Comparison of ENCODE assay signal across 24 mouse cellular contexts in genomic region chr8:57636281-57636680, GRCm38 (mm10). TPM values are rescaled to one million over a fixed set of nuclear protein-coding genes. Genes with fewer than 3 reads are reported as not detected.
DNase-seq lines count a peak whose midpoint lies in the region; ATAC-seq and TF ChIP-seq lines count a peak whose summit lies in the region.
"Had no signal": no experiment of that assay in that cellular context is flagged by ENCODE, and none has a peak within 500 bp of the region (broad histone marks: within the 10 kb centered on the region; RNA-seq: fewer than 3 reads in every experiment).

No protein-coding gene starts in this region.

- no peak overlapping the region; the same call in 1 of the 2 replicates for H3K27ac ChIP-seq in intestine, postnatal 0 days (ENCODE audit: low read depth, low read length)
- H3K27ac ChIP-seq in intestine, embryonic 15.5 days: no peak overlapping the region
- H3K27ac ChIP-seq in liver, embryonic 11.5 days (ENCODE audit: low read depth, low read length): no peak overlapping the region
- no peak overlapping the region for H3K27ac ChIP-seq in liver, postnatal 0 days (ENCODE audit: low read depth)
- H3K27ac ChIP-seq in MEL (ENCODE audit: control insufficient read depth, low read depth, low read length): no peak overlapping the region
- no peak overlapping the region for H3K27ac ChIP-seq in midbrain, embryonic 16.5 days (ENCODE audit: low read length)
- H3K27ac ChIP-seq: embryonic facial prominence, embryonic 10.5 days; forebrain, embryonic 13.5 days; heart, adult 2 months; heart, embryonic 15.5 days; hindbrain, embryonic 10.5 days had no signal

- no peak overlapping the region for H3K9ac ChIP-seq in intestine, postnatal 0 days (ENCODE audit: low read depth, low read length)
- no peak overlapping the region for H3K9ac ChIP-seq in intestine, embryonic 15.5 days
- no peak overlapping the region for H3K9ac ChIP-seq in liver, embryonic 11.5 days (ENCODE audit: low read depth, low read length)
- no peak overlapping the region for H3K9ac ChIP-seq in liver, postnatal 0 days (replicated peaks)
- no peak overlapping the region for H3K9ac ChIP-seq in MEL (ENCODE audit: control insufficient read depth, low read depth, low read length, poor library complexity, severe bottlenecking)
- no peak overlapping the region for H3K9ac ChIP-seq in midbrain, embryonic 16.5 days (ENCODE audit: low read depth, low read length)
- H3K9ac ChIP-seq: forebrain, embryonic 13.5 days; forebrain, postnatal 0 days; heart, embryonic 15.5 days had no signal

- H3K4me3 ChIP-seq in intestine, postnatal 0 days (ENCODE audit: low read depth, low read length): no peak overlapping the region
- H3K4me3 ChIP-seq in intestine, embryonic 15.5 days (replicated peaks): no peak overlapping the region
- H3K4me3 ChIP-seq in liver, embryonic 11.5 days (ENCODE audit: low read depth, low read length): no peak overlapping the region
- H3K4me3 ChIP-seq in liver, postnatal 0 days (ENCODE audit: low read depth, low read length): no peak overlapping the region
- H3K4me3 ChIP-seq in MEL (ENCODE audit: control insufficient read depth in 1 of 2, insufficient read depth in 1 of 2, low read depth in 2 of 2, low read length in 2 of 2): no peak overlapping the region
- H3K4me3 ChIP-seq in midbrain, embryonic 16.5 days (ENCODE audit: low read depth, low read length): no peak overlapping the region
- H3K4me3 ChIP-seq: embryonic facial prominence, embryonic 10.5 days; forebrain, embryonic 13.5 days; heart, adult 2 months; heart, embryonic 15.5 days; hindbrain, embryonic 10.5 days had no signal

- 0 out of 2 replicates have a peak overlapping the region, but pooled peaks have one; percentile 13 for H3K4me2 ChIP-seq in intestine, postnatal 0 days (replicated peaks; ENCODE audit: low read depth)
- H3K4me2 ChIP-seq in intestine, embryonic 15.5 days (replicated peaks): no peak overlapping the region
- peak overlapping the region; percentile 25 for H3K4me2 ChIP-seq in liver, embryonic 11.5 days
- no peak overlapping the region for H3K4me2 ChIP-seq in liver, postnatal 0 days (ENCODE audit: low read depth, low read length)
- no peak overlapping the region for H3K4me2 ChIP-seq in midbrain, embryonic 16.5 days (ENCODE audit: low read length)
- H3K4me2 ChIP-seq: forebrain, embryonic 13.5 days; heart, embryonic 11.5 days; heart, embryonic 15.5 days had no signal

- no peak for TF ChIP-seq EP300 in liver, postnatal 0 days (IDR thresholded peaks at IDR 0.05; ENCODE audit: low read depth)
- peak; percentile 30 to 33; a peak in 1 of 4 replicates for TF ChIP-seq EP300 in MEL (IDR thresholded peaks at IDR 0.05; ENCODE audit: low read depth in 1 of 2, low read length in 2 of 2)

- no peak for TF ChIP-seq CTCF in intestine, postnatal 0 days (IDR thresholded peaks at IDR 0.05; ENCODE audit: low read depth)
- no peak for TF ChIP-seq CTCF in liver, postnatal 0 days (IDR thresholded peaks at IDR 0.05; ENCODE audit: low read depth)
- no peak for TF ChIP-seq CTCF in MEL (IDR thresholded peaks at IDR 0.05 in 2 of 3, conservative IDR thresholded peaks at IDR 0.05 in 1 of 3; ENCODE audit: control insufficient read depth in 1 of 3, insufficient read depth in 1 of 3, low read depth in 2 of 3, low read length in 3 of 3, poor library complexity in 1 of 3, severe bottlenecking in 1 of 3)

- TF ChIP-seq RAD21 in MEL (IDR thresholded peaks at IDR 0.05; ENCODE audit: low read depth, low read length): no peak

- no peaks in the 10 kb centered on the region for H3K36me3 ChIP-seq in intestine, postnatal 0 days (ENCODE audit: control insufficient read depth, insufficient read depth)
- no peaks in the 10 kb centered on the region for H3K36me3 ChIP-seq in intestine, embryonic 15.5 days
- H3K36me3 ChIP-seq in liver, embryonic 11.5 days (ENCODE audit: control insufficient read depth, insufficient read depth, low read length): no peaks in the 10 kb centered on the region
- H3K36me3 ChIP-seq in liver, postnatal 0 days (replicated peaks; ENCODE audit: insufficient read depth, low read length): no peaks in the 10 kb centered on the region
- peaks cover 0 to 14% of the 10 kb centered on the region in 2 experiments; a peak in 2 of 4 replicates for H3K36me3 ChIP-seq in MEL (ENCODE audit: control insufficient read depth in 1 of 2, insufficient read depth in 2 of 2, low read length in 2 of 2)
- H3K36me3 ChIP-seq in midbrain, embryonic 16.5 days (ENCODE audit: control insufficient read depth, insufficient read depth, low read length): no peaks in the 10 kb centered on the region
- H3K36me3 ChIP-seq: embryonic facial prominence, embryonic 10.5 days; heart, embryonic 15.5 days; hindbrain, embryonic 10.5 days had no signal

- WGBS in intestine, postnatal 0 days: 51% methylated on average over 3 of the region's 3 CpGs
- 72% methylated on average over 3 of the region's 3 CpGs for whole genome bisulfite sequencing in intestine, embryonic 15.5 days
- 38% methylated on average over 3 of the region's 3 CpGs for WGBS in liver, embryonic 11.5 days
- WGBS in liver, postnatal 0 days (ENCODE audit: insufficient replicate concordance): 46% methylated on average over 3 of the region's 3 CpGs
- 71% methylated on average over 3 of the region's 3 CpGs for WGBS in midbrain, embryonic 16.5 days

- H3K79me2 ChIP-seq in MEL (ENCODE audit: control insufficient read depth, insufficient read depth, low read length, poor library complexity): peaks cover 2% of the 10 kb centered on the region

- H3K9me3 ChIP-seq in intestine, postnatal 0 days (ENCODE audit: control insufficient read depth): no peaks in the 10 kb centered on the region
- H3K9me3 ChIP-seq in intestine, embryonic 15.5 days: no peaks in the 10 kb centered on the region
- H3K9me3 ChIP-seq in liver, embryonic 11.5 days (ENCODE audit: control insufficient read depth, low read length): no peaks in the 10 kb centered on the region
- H3K9me3 ChIP-seq in liver, postnatal 0 days (ENCODE audit: low read length): no peaks in the 10 kb centered on the region
- H3K9me3 ChIP-seq in MEL (replicated peaks; ENCODE audit: insufficient read depth, low read length): no peaks in the 10 kb centered on the region
- no peaks in the 10 kb centered on the region for H3K9me3 ChIP-seq in midbrain, embryonic 16.5 days (replicated peaks; ENCODE audit: control insufficient read depth, low read length, poor library complexity, severe bottlenecking)
- H3K9me3 ChIP-seq: embryonic facial prominence, embryonic 10.5 days; forebrain, embryonic 13.5 days; G1E; heart, embryonic 15.5 days; hindbrain, embryonic 10.5 days had no signal

- ATAC-seq in intestine, postnatal 0 days: no peak
- ATAC-seq in intestine, embryonic 15.5 days: no peak
- peak; percentile 50 for ATAC-seq in liver, embryonic 11.5 days (replicated peaks; ENCODE audit: low FRiP score)
- no peak for ATAC-seq in liver, postnatal 0 days
- ATAC-seq in megakaryocyte progenitor cell, adult 5-6 weeks (replicated peaks; ENCODE audit: poor library complexity): peak; percentile 42
- no peak for ATAC-seq in midbrain, embryonic 16.5 days
- ATAC-seq: activated CD4-positive, CD25-positive, alpha-beta regulatory T cell, adult 4 months; CD4-positive, CD25-positive, alpha-beta regulatory T cell, adult 4 months; forebrain, embryonic 13.5 days; forebrain, postnatal 0 days; Patski had no signal

- no peak for TF ChIP-seq POLR2A in MEL (IDR thresholded peaks at IDR 0.05; ENCODE audit: control insufficient read depth in 1 of 2, insufficient read depth in 1 of 2, low read depth in 1 of 2, low read length in 2 of 2, poor library complexity in 1 of 2)

- no peak for DNase-seq in liver, embryonic 11.5 days (ENCODE audit: low spot score)
- no peak for DNase-seq in liver, postnatal 0 days
- DNase-seq in MEL (ENCODE audit: low read depth, low spot score): peak; percentile 40
- DNase-seq: B cell, adult 2 months; cerebellum, adult 11-12 months; cerebellum, adult 9-10 months; cerebellum, postnatal 25 days; forebrain, postnatal 0 days; gastrocnemius, postnatal 14 days; heart, adult 2 months; heart, postnatal 14 days had no signal

- no peaks in the 10 kb centered on the region for H3K27me3 ChIP-seq in intestine, postnatal 0 days (replicated peaks; ENCODE audit: control insufficient read depth, insufficient read depth, low read length)
- no peaks in the 10 kb centered on the region for H3K27me3 ChIP-seq in intestine, embryonic 15.5 days (replicated peaks)
- no peaks in the 10 kb centered on the region for H3K27me3 ChIP-seq in liver, embryonic 11.5 days (replicated peaks; ENCODE audit: control insufficient read depth, insufficient read depth, low read length)
- H3K27me3 ChIP-seq in liver, postnatal 0 days (ENCODE audit: insufficient read depth, low read length): no peaks in the 10 kb centered on the region
- no peaks in the 10 kb centered on the region for H3K27me3 ChIP-seq in MEL (ENCODE audit: control insufficient read depth in 1 of 2, insufficient read depth in 2 of 2, low read length in 2 of 2)
- H3K27me3 ChIP-seq in midbrain, embryonic 16.5 days (ENCODE audit: control insufficient read depth, insufficient read depth, low read depth, low read length): no peaks in the 10 kb centered on the region
- H3K27me3 ChIP-seq: forebrain, embryonic 13.5 days; heart, embryonic 15.5 days; Patski had no signal

- no peaks in the 10 kb centered on the region for H3K4me1 ChIP-seq in intestine, postnatal 0 days (replicated peaks; ENCODE audit: control insufficient read depth, insufficient read depth, low read length)
- H3K4me1 ChIP-seq in intestine, embryonic 15.5 days (replicated peaks): no peaks in the 10 kb centered on the region
- peaks cover 17% of the 10 kb centered on the region for H3K4me1 ChIP-seq in liver, embryonic 11.5 days (replicated peaks; ENCODE audit: control insufficient read depth, insufficient read depth, low read length)
- no peaks in the 10 kb centered on the region for H3K4me1 ChIP-seq in liver, postnatal 0 days (ENCODE audit: insufficient read depth)
- peaks cover 3 to 7% of the 10 kb centered on the region in 2 experiments; a peak in 3 of 4 replicates for H3K4me1 ChIP-seq in MEL (ENCODE audit: control insufficient read depth in 1 of 2, insufficient read depth in 2 of 2, low read length in 2 of 2)
- peaks cover 2% of the 10 kb centered on the region; the same call in 1 of the 2 replicates for H3K4me1 ChIP-seq in midbrain, embryonic 16.5 days (ENCODE audit: control insufficient read depth, insufficient read depth, low read length)
- H3K4me1 ChIP-seq: hindbrain, embryonic 10.5 days had no signal

RNA-seq across cellular contexts. Expression of gene Galnt7, which starts 16.6 kb away (rescaled TPM):
- 20.2 and 22.4 TPM in 2 replicates for polyA plus RNA-seq in intestine, postnatal 0 days (2015; fragmentation: Nextera tagmentation; extraction: Ambion mirVana)
- polyA plus RNA-seq in intestine, embryonic 15.5 days (2015; fragmentation: Nextera tagmentation; extraction: Ambion mirVana): 29.8 and 30.5 TPM in 2 replicates
- 17.4 and 22.6 TPM in 2 replicates for polyA plus RNA-seq in liver, embryonic 11.5 days (2014; fragmentation: Nextera tagmentation; extraction: Ambion mirVana)
- 2.9 and 3.2 TPM in 2 replicates for polyA plus RNA-seq in liver, postnatal 0 days (2015; fragmentation: Nextera tagmentation; extraction: Ambion mirVana)
- 11.1 TPM in 2 replicates for total RNA-seq in MEL (2012; rRNA removed)
- polyA plus RNA-seq in MEL (2012; ENCODE audit: insufficient read depth in 1 of 2, insufficient read length in 2 of 2, low read depth in 1 of 2, low replicate concordance in 2 of 2, missing spikeins in 1 of 2): 100 to 1,000 TPM in 1 of 2 experiments, 10 to 100 TPM in 1; 18.5 to 138 TPM
- total RNA-seq in megakaryocyte progenitor cell, adult 5-6 weeks (2015): 15.5 and 15.9 TPM in 2 replicates
- 17.9 and 20.4 TPM in 2 replicates for total RNA-seq in megakaryocyte progenitor cell, adult 5-6 weeks (2017)
- polyA plus RNA-seq in midbrain, embryonic 16.5 days (2015; fragmentation: Nextera tagmentation; extraction: Ambion mirVana): 8.2 and 10.1 TPM in 2 replicates

Comparison
In these comparisons a context has a peak if more than half of its experiments do, and no peak if none do; other contexts are left out.
1. ATAC-seq: peak in liver, embryonic 11.5 days (single experiment) and megakaryocyte progenitor cell, adult 5-6 weeks (single experiment); none in intestine, postnatal 0 days (single experiment), intestine, embryonic 15.5 days (single experiment), liver, postnatal 0 days (single experiment) and midbrain, embryonic 16.5 days (single experiment).
2. H3K4me2 ChIP-seq: peak in intestine, postnatal 0 days (single experiment) and liver, embryonic 11.5 days (single experiment); none in intestine, embryonic 15.5 days (single experiment), liver, postnatal 0 days (single experiment) and midbrain, embryonic 16.5 days (single experiment).